Mouse (Mus musculus): ENCODE results near the gene Entpd2. TPM values are rescaled to one million over a fixed set of nuclear protein-coding genes. Genes with fewer than 3 reads are reported as not detected.

The Entpd2 gene
- 15.8 and 19.0 TPM in 2 replicates for polyA plus RNA-seq (2012; rRNA removed)

GRCm38 (mm10) chr2:25395721-25396596, at the start of gene Entpd2:
TSS of gene Entpd2 (plus strand) at chr2:25395874.
- Histone ChIP-seq H3K27ac (ENCODE audit: insufficient read depth, low read length) (peak within 1 kb of the TSS; percentile 14), H3K4me1 (ENCODE audit: control insufficient read depth, insufficient read depth, low read length) (no peaks in the 10 kb centered on the region; the same call in 1 of the 2 replicates), H3K4me3 (ENCODE audit: insufficient read depth, low read length) (peak within 1 kb of the TSS; percentile 20; the same call in 1 of the 2 replicates)
- TF ChIP-seq CTCF (IDR thresholded peaks at IDR 0.05; ENCODE audit: extremely low read depth, insufficient read depth, low read length) (no peak), POLR2A (IDR thresholded peaks at IDR 0.05; ENCODE audit: extremely low read depth, insufficient read depth, low read length) (no peak)

GRCm38 (mm10) chr2:25348162-25348561, 47.5 kb upstream of the Entpd2 start:
- TF ChIP-seq POLR2A (IDR thresholded peaks at IDR 0.05; ENCODE audit: extremely low read depth, insufficient read depth, low read length) (no peak), CTCF (IDR thresholded peaks at IDR 0.05; ENCODE audit: extremely low read depth, insufficient read depth, low read length) (no peak)
- no peaks in the 10 kb centered on the region for H3K4me1 ChIP-seq (ENCODE audit: control insufficient read depth, insufficient read depth, low read length)
- no peak overlapping the region for H3K27ac ChIP-seq (ENCODE audit: insufficient read depth, low read length)
- H3K4me3 ChIP-seq (ENCODE audit: insufficient read depth, low read length): no peak overlapping the region

- H3K4me3 ChIP-seq (ENCODE audit: insufficient read depth, low read length): no peak overlapping the region
- TF ChIP-seq POLR2A (IDR thresholded peaks at IDR 0.05; ENCODE audit: extremely low read depth, insufficient read depth, low read length) (no peak), CTCF (IDR thresholded peaks at IDR 0.05; ENCODE audit: extremely low read depth, insufficient read depth, low read length) (no peak)
Observed at GRCm38 (mm10) chr2:25349499-25349898, 46.2 kb upstream of the Entpd2 start.

GRCm38 (mm10) chr2:25350701-25351100, 45.0 kb upstream of the Entpd2 start:
- peaks cover 7% of the 10 kb centered on the region for H3K4me1 ChIP-seq (ENCODE audit: control insufficient read depth, insufficient read depth, low read length)
- no peak overlapping the region for H3K4me3 ChIP-seq (ENCODE audit: insufficient read depth, low read length)
- no peak overlapping the region for H3K27ac ChIP-seq (ENCODE audit: insufficient read depth, low read length)
- TF ChIP-seq POLR2A (IDR thresholded peaks at IDR 0.05; ENCODE audit: extremely low read depth, insufficient read depth, low read length) (no peak), CTCF (IDR thresholded peaks at IDR 0.05; ENCODE audit: extremely low read depth, insufficient read depth, low read length) (no peak)

More at GRCm38 (mm10) chr2:25349499-25349898, 46.2 kb upstream of the Entpd2 start:
- no peak overlapping the region for H3K27ac ChIP-seq (ENCODE audit: insufficient read depth, low read length)
- H3K4me1 ChIP-seq (ENCODE audit: control insufficient read depth, insufficient read depth, low read length): no peaks in the 10 kb centered on the region

- Histone ChIP-seq H3K4me3 (ENCODE audit: insufficient read depth, low read length) (no peak overlapping the region), H3K27ac (ENCODE audit: insufficient read depth, low read length) (no peak overlapping the region), H3K4me1 (ENCODE audit: control insufficient read depth, insufficient read depth, low read length) (peaks cover 7% of the 10 kb centered on the region)
- TF ChIP-seq POLR2A (IDR thresholded peaks at IDR 0.05; ENCODE audit: extremely low read depth, insufficient read depth, low read length): no peak
- TF ChIP-seq CTCF (IDR thresholded peaks at IDR 0.05; ENCODE audit: extremely low read depth, insufficient read depth, low read length): no peak
Observed at GRCm38 (mm10) chr2:25354211-25354610, 41.5 kb upstream of the Entpd2 start.

GRCm38 (mm10) chr2:25355419-25356066, 40.1 kb upstream of the Entpd2 start:
- peaks cover 7% of the 10 kb centered on the region for H3K4me1 ChIP-seq (ENCODE audit: control insufficient read depth, insufficient read depth, low read length)
- H3K27ac ChIP-seq (ENCODE audit: insufficient read depth, low read length): no peak overlapping the region
- TF ChIP-seq CTCF (IDR thresholded peaks at IDR 0.05; ENCODE audit: extremely low read depth, insufficient read depth, low read length) (no peak), POLR2A (IDR thresholded peaks at IDR 0.05; ENCODE audit: extremely low read depth, insufficient read depth, low read length) (no peak)
- peak overlapping the region; percentile 63 for H3K4me3 ChIP-seq (ENCODE audit: insufficient read depth, low read length)

- H3K27ac ChIP-seq (ENCODE audit: insufficient read depth, low read length): no peak within 1 kb of the TSS
- peak within 1 kb of the TSS; percentile 63 for H3K4me3 ChIP-seq (ENCODE audit: insufficient read depth, low read length)
- peaks cover 7% of the 10 kb centered on the region for H3K4me1 ChIP-seq (ENCODE audit: control insufficient read depth, insufficient read depth, low read length)
- TF ChIP-seq CTCF (IDR thresholded peaks at IDR 0.05; ENCODE audit: extremely low read depth, insufficient read depth, low read length) (no peak), POLR2A (IDR thresholded peaks at IDR 0.05; ENCODE audit: extremely low read depth, insufficient read depth, low read length) (peak; percentile 70)
Observed at GRCm38 (mm10) chr2:25356208-25357079, 39.2 kb upstream of the Entpd2 start, which contains the start of gene Dpp7. TSS of gene Dpp7 (minus strand) at chr2:25356359.

GRCm38 (mm10) chr2:25359848-25360247, 35.8 kb upstream of the Entpd2 start:
- no peak for TF ChIP-seq POLR2A (IDR thresholded peaks at IDR 0.05; ENCODE audit: extremely low read depth, insufficient read depth, low read length)
- no peak for TF ChIP-seq CTCF (IDR thresholded peaks at IDR 0.05; ENCODE audit: extremely low read depth, insufficient read depth, low read length)
- Histone ChIP-seq H3K27ac (ENCODE audit: insufficient read depth, low read length) (no peak overlapping the region), H3K4me3 (ENCODE audit: insufficient read depth, low read length) (no peak overlapping the region), H3K4me1 (ENCODE audit: control insufficient read depth, insufficient read depth, low read length) (peaks cover 7% of the 10 kb centered on the region)
